Mouse (Mus musculus): ENCODE measurements around the gene Dpp6.
"Not testable (repeated sequence)": the region's sequence is repeated elsewhere in the genome, so short reads cannot be mapped to it uniquely, and the experiment has no call there.

Gene Dpp6

GRCm38 (mm10) chr5:27490942-27491341 is 673.9 kb downstream of the Dpp6 start:
- no peak for DNase-seq (ENCODE audit: low spot score)

GRCm38 (mm10) chr5:27501338-27501737 is 684.3 kb downstream of the Dpp6 start, which contains the start of gene Speer4b:
TSS of gene Speer4b (minus strand) at chr5:27501438.
- DNase-seq (ENCODE audit: low spot score): not testable (repeated sequence)

GRCm38 (mm10) chr5:27518716-27519115 is 701.7 kb downstream of the Dpp6 start:
- DNase-seq (ENCODE audit: low spot score): no peak

GRCm38 (mm10) chr5:27526906-27527305 is 709.9 kb downstream of the Dpp6 start:
- no peak for DNase-seq (ENCODE audit: low spot score)

- DNase-seq (ENCODE audit: low spot score): peak; percentile 63
Measured at GRCm38 (mm10) chr5:27544816-27545270, 727.8 kb downstream of the Dpp6 start.

GRCm38 (mm10) chr5:27549291-27549690 is 732.3 kb downstream of the Dpp6 start:
- DNase-seq (ENCODE audit: low spot score): no peak

GRCm38 (mm10) chr5:27565700-27566099 is 748.7 kb downstream of the Dpp6 start:
- no peak for DNase-seq (ENCODE audit: low spot score)

GRCm38 (mm10) chr5:27587970-27588758 is 771.2 kb downstream of the Dpp6 start:
- DNase-seq (ENCODE audit: low spot score): no peak

GRCm38 (mm10) chr5:27604132-27604531 is 787.1 kb downstream of the Dpp6 start:
- no peak for DNase-seq (ENCODE audit: low spot score)

- peak; percentile 34 for DNase-seq (ENCODE audit: low spot score)
Measured at GRCm38 (mm10) chr5:27615769-27616168, 798.8 kb downstream of the Dpp6 start.

GRCm38 (mm10) chr5:27621811-27622210 is 804.8 kb downstream of the Dpp6 start:
- DNase-seq (ENCODE audit: low spot score): no peak

- DNase-seq (ENCODE audit: low spot score): no peak
Measured at GRCm38 (mm10) chr5:27623876-27624275, 806.9 kb downstream of the Dpp6 start.

- no peak for DNase-seq (ENCODE audit: low spot score)
Measured at GRCm38 (mm10) chr5:27632151-27632550, 815.1 kb downstream of the Dpp6 start.

- DNase-seq (ENCODE audit: low spot score): no peak
Measured at GRCm38 (mm10) chr5:27635941-27636340, 818.9 kb downstream of the Dpp6 start.

- DNase-seq (ENCODE audit: low spot score): no peak
Measured at GRCm38 (mm10) chr5:27641876-27642275, 824.9 kb downstream of the Dpp6 start.

GRCm38 (mm10) chr5:27651879-27652814 is 835.1 kb downstream of the Dpp6 start:
- peak; percentile 25 for DNase-seq (ENCODE audit: low spot score)

GRCm38 (mm10) chr5:27656101-27656500 is 839.1 kb downstream of the Dpp6 start:
- DNase-seq (ENCODE audit: low spot score): no peak

- no peak for DNase-seq (ENCODE audit: low spot score)
Measured at GRCm38 (mm10) chr5:27657672-27658071, 840.7 kb downstream of the Dpp6 start.

GRCm38 (mm10) chr5:27658165-27658564 is 841.2 kb downstream of the Dpp6 start:
- DNase-seq (ENCODE audit: low spot score): no peak

GRCm38 (mm10) chr5:27658569-27658968 is 841.6 kb downstream of the Dpp6 start:
- DNase-seq (ENCODE audit: low spot score): no peak

GRCm38 (mm10) chr5:27659019-27659418 is 842.0 kb downstream of the Dpp6 start:
- DNase-seq (ENCODE audit: low spot score): no peak

GRCm38 (mm10) chr5:27659781-27660180 is 842.8 kb downstream of the Dpp6 start:
- no peak for DNase-seq (ENCODE audit: low spot score)

- no peak for DNase-seq (ENCODE audit: low spot score)
Measured at GRCm38 (mm10) chr5:27664111-27664510, 847.1 kb downstream of the Dpp6 start.
